Mouse (Mus musculus) G1E (cell line): Measurements from ENCODE around the gene Skap1.

Experiments
- CTCF ChIP-seq: IDR thresholded peaks from 2 replicates; pipeline ENCODE4 v1.5.1; 2012; ENCODE audit warnings: low read depth, low read length, inconsistent platforms, mixed read lengths
- GATA2 ChIP-seq: IDR thresholded peaks from 2 replicates; pipeline ENCODE4 v1.6.1; 2012; ENCODE audit warnings: low read depth, low read length, inconsistent platforms, borderline replicate concordance
- TAL1 ChIP-seq: conservative IDR thresholded peaks from 2 replicates; pipeline ENCODE4 v1.6.1; 2012; ENCODE audit warnings: low read depth, low read length, inconsistent platforms, mixed read lengths

GRCm38 (mm10) chr11:96464716-96465060 lies 295 bp downstream of the Skap1 start:
- TF ChIP-seq CTCF, result no peak
- TF ChIP-seq TAL1, result no peak
- no peak for TF ChIP-seq GATA2
